Mouse (Mus musculus) T-helper 17 cell (primary cell): Measurements from ENCODE around the gene Fads3.

ENCODE experiments used
- in situ Hi-C, 2 experiments: fragments of 300-600 bp; cut with MboI, MseI; formaldehyde crosslinking; loops; 1 replicate in 1 of 2; 2 replicates in 1 of 2; pipeline ENCODE4 v1.15.1; 2025; ENCODE audit warnings: high pct_unique_total_duplicates in 2 of 2

The Fads3 gene

GRCm38 (mm10) chr19:10041388-10042148, at the start of gene Fads3:
Fads3 (plus strand) TSS chr19:10041569.
- in situ Hi-C loops = no loop called here

GRCm38 (mm10) chr19:9992011-9992958, 49.1 kb upstream of the Fads3 start:
- in situ Hi-C loops = loop anchor here (5.0 kb wide), 1 partner anchor 80 kb away; no protein-coding TSS in a partner anchor

- in situ Hi-C loops = loop anchor here (5.0 kb wide), 1 partner anchor 81 kb away; no protein-coding TSS in a partner anchor
Observed at GRCm38 (mm10) chr19:9993036-9993656, 48.2 kb upstream of the Fads3 start.

- in situ Hi-C loops = loop anchor here (5.0 kb wide), 2 partner anchors 35 to 190 kb away; no protein-coding TSS in a partner anchor
Observed at GRCm38 (mm10) chr19:9997204-9998062, 43.9 kb upstream of the Fads3 start.

- in situ Hi-C loops = loop anchor here (5.0 kb wide), 2 partner anchors 34 to 189 kb away; no protein-coding TSS in a partner anchor
Observed at GRCm38 (mm10) chr19:9998063-9998416, 43.3 kb upstream of the Fads3 start.

- in situ Hi-C loops = loop anchor here (5.0 kb wide), 2 partner anchors 33 to 188 kb away; no protein-coding TSS in a partner anchor
Observed at GRCm38 (mm10) chr19:9998736-9999486, 42.5 kb upstream of the Fads3 start.

- in situ Hi-C loops = loop anchor here in 1 of 2 experiments (25.0 kb wide), 1 partner anchor 863 kb away; the partner anchor contains the start of gene Asrgl1
Observed at GRCm38 (mm10) chr19:10000330-10000729, 41.0 kb upstream of the Fads3 start.

GRCm38 (mm10) chr19:10001206-10001969, 40.0 kb upstream of the Fads3 start, which contains the start of the genes Best1 and Rab3il1:
Best1 (minus strand) TSS chr19:10001633.
Rab3il1 (plus strand) TSS chr19:10001669.
- in situ Hi-C loops = loop anchor here in 1 of 2 experiments (25.0 kb wide), 1 partner anchor 864 kb away; the partner anchor contains the start of gene Asrgl1

GRCm38 (mm10) chr19:10003696-10004095, 37.7 kb upstream of the Fads3 start:
- in situ Hi-C loops = loop anchor here in 1 of 2 experiments (25.0 kb wide), 1 partner anchor 866 kb away; the partner anchor contains the start of gene Asrgl1

GRCm38 (mm10) chr19:10011408-10011807, 30.0 kb upstream of the Fads3 start:
- in situ Hi-C loops = loop anchor here in 1 of 2 experiments (25.0 kb wide), 1 partner anchor 874 kb away; the partner anchor contains the start of gene Asrgl1

GRCm38 (mm10) chr19:10012827-10013278, 28.5 kb upstream of the Fads3 start:
- in situ Hi-C loops = loop anchor here in 1 of 2 experiments (25.0 kb wide), 1 partner anchor 876 kb away; the partner anchor contains the start of gene Asrgl1

- in situ Hi-C loops = loop anchor here in 1 of 2 experiments (25.0 kb wide), 1 partner anchor 876 kb away; the partner anchor contains the start of gene Asrgl1
Observed at GRCm38 (mm10) chr19:10013348-10013747, 28.0 kb upstream of the Fads3 start.

GRCm38 (mm10) chr19:10013913-10014312, 27.5 kb upstream of the Fads3 start:
- in situ Hi-C loops = loop anchor here in 1 of 2 experiments (25.0 kb wide), 1 partner anchor 877 kb away; the partner anchor contains the start of gene Asrgl1

- in situ Hi-C loops = loop anchor here in 1 of 2 experiments (25.0 kb wide), 1 partner anchor 878 kb away; the partner anchor contains the start of gene Asrgl1
Observed at GRCm38 (mm10) chr19:10014824-10015223, 26.5 kb upstream of the Fads3 start.

- in situ Hi-C loops = loop anchor here in 1 of 2 experiments (25.0 kb wide), 1 partner anchor 878 kb away; the partner anchor contains the start of gene Asrgl1
Observed at GRCm38 (mm10) chr19:10015442-10015841, 25.9 kb upstream of the Fads3 start.

- in situ Hi-C loops = loop anchor here in 1 of 2 experiments (25.0 kb wide), 1 partner anchor 879 kb away; the partner anchor contains the start of gene Asrgl1
Observed at GRCm38 (mm10) chr19:10016151-10016550, 25.2 kb upstream of the Fads3 start.
